8 mouse cellular contexts compared by ENCODE assay signal in the genomic region with DNA sequence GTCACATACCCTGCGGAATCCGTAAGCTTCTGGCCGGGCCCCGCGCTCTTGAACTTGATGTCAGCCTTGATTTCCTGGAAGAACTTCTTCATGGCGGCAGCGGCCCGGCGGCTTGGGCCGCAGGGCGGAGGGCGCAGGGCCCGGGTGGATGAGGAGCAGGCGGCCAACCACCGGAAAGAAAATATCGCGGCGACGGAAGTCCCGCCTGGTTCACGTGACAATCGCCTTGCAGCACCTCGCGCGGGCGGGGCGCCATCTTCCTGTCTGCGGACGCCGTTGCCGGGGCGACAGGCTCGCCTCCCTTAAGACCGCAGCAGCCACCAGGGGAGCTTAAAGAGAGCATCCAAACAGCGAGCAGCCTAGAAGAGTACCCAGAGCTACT. TPM values are rescaled to one million over a fixed set of nuclear protein-coding genes. Genes with fewer than 3 reads are reported as not detected.
DNase-seq lines count a peak whose midpoint lies in the region; ATAC-seq and TF ChIP-seq lines count a peak whose summit lies in the region.

Gene Ubxn6 (minus strand): TSS at position 202 of the 382 bp plus-strand sequence.

- TF ChIP-seq CTCF in midbrain, postnatal 0 days (IDR thresholded peaks at IDR 0.05): peak; percentile 71

- peaks cover 15% of the 10 kb centered on the region for H3K4me1 ChIP-seq in embryonic facial prominence, embryonic 14.5 days (ENCODE audit: control insufficient read depth, insufficient read depth, low read length)
- H3K4me1 ChIP-seq in limb, embryonic 14.5 days (ENCODE audit: control insufficient read depth, insufficient read depth, low read length): peaks cover 12% of the 10 kb centered on the region; the same call in 1 of the 2 replicates
- H3K4me1 ChIP-seq in midbrain, postnatal 0 days (ENCODE audit: insufficient read depth, low read length): peaks cover 10% of the 10 kb centered on the region; the same call in 1 of the 2 replicates

- H3K27me3 ChIP-seq in embryonic facial prominence, embryonic 14.5 days (replicated peaks; ENCODE audit: control insufficient read depth, insufficient read depth, low read length): no peaks in the 10 kb centered on the region
- H3K27me3 ChIP-seq in limb, embryonic 14.5 days (ENCODE audit: control insufficient read depth, insufficient read depth, low read length): no peaks in the 10 kb centered on the region
- no peaks in the 10 kb centered on the region for H3K27me3 ChIP-seq in midbrain, postnatal 0 days (ENCODE audit: insufficient read depth, low read length)

- TF ChIP-seq POLR2A in limb, embryonic 14.5 days (IDR thresholded peaks at IDR 0.05; ENCODE audit: borderline replicate concordance, extremely low read depth, insufficient read depth, insufficient read length): peak; percentile 64; the same call in 1 of the 2 replicates

- peak within 1 kb of the TSS; percentile 83 for H3K9ac ChIP-seq in embryonic facial prominence, embryonic 14.5 days (ENCODE audit: low read depth, low read length)
- H3K9ac ChIP-seq in limb, embryonic 14.5 days (ENCODE audit: low read depth, low read length, severe bottlenecking): peak within 1 kb of the TSS; percentile 78
- peak within 1 kb of the TSS; percentile 94 for H3K9ac ChIP-seq in midbrain, postnatal 0 days (replicated peaks; ENCODE audit: low read length, poor library complexity, severe bottlenecking)

- peak within 1 kb of the TSS; percentile 71 for H3K4me3 ChIP-seq in embryonic facial prominence, embryonic 14.5 days (ENCODE audit: low read depth, low read length)
- peak within 1 kb of the TSS; percentile 80 for H3K4me3 ChIP-seq in limb, embryonic 14.5 days (replicated peaks; ENCODE audit: low read length)
- peak within 1 kb of the TSS; percentile 79 for H3K4me3 ChIP-seq in midbrain, postnatal 0 days (ENCODE audit: low read depth, low read length)

- peak; percentile 66 for ATAC-seq in embryonic facial prominence, embryonic 14.5 days (ENCODE audit: low read depth)
- peak; percentile 17 for ATAC-seq in limb, embryonic 14.5 days (ENCODE audit: low FRiP score, low read depth)
- ATAC-seq in midbrain, postnatal 0 days (ENCODE audit: low FRiP score): peak; percentile 68

- peaks cover 37% of the 10 kb centered on the region for H3K36me3 ChIP-seq in embryonic facial prominence, embryonic 14.5 days (ENCODE audit: control insufficient read depth, insufficient read depth, low read length)
- peaks cover 34% of the 10 kb centered on the region for H3K36me3 ChIP-seq in limb, embryonic 14.5 days (ENCODE audit: control insufficient read depth, insufficient read depth, low read length)
- peaks cover 26% of the 10 kb centered on the region for H3K36me3 ChIP-seq in midbrain, postnatal 0 days (ENCODE audit: insufficient read depth, low read length)

- peak; percentile 98 for DNase-seq in 3T3-L1 (ENCODE audit: low read depth, low spot score)
- peak; percentile 93 to 96 for DNase-seq in adrenal gland, postnatal 4 days (ENCODE audit: low spot score in 2 of 2)
- DNase-seq in embryonic facial prominence, embryonic 14.5 days (ENCODE audit: low spot score): peak; percentile 98
- peak; percentile 96 for DNase-seq in heart, adult 8-10 months (ENCODE audit: low spot score)
- peak; percentile 98 for DNase-seq in kidney, adult 9 months
- peak; percentile 97 for DNase-seq in limb, embryonic 14.5 days (ENCODE audit: low spot score)
- DNase-seq in midbrain, postnatal 0 days (ENCODE audit: low spot score): peak; percentile 98
- peak; percentile 88 to 93 for DNase-seq in spleen, postnatal 14 days (ENCODE audit: low spot score in 2 of 2)

- no peaks in the 10 kb centered on the region for H3K9me3 ChIP-seq in embryonic facial prominence, embryonic 14.5 days (ENCODE audit: control insufficient read depth, low read length)
- no peaks in the 10 kb centered on the region for H3K9me3 ChIP-seq in limb, embryonic 14.5 days (ENCODE audit: control insufficient read depth, low read length)
- no peaks in the 10 kb centered on the region for H3K9me3 ChIP-seq in midbrain, postnatal 0 days (ENCODE audit: low read length)

- H3K27ac ChIP-seq in embryonic facial prominence, embryonic 14.5 days (replicated peaks; ENCODE audit: low read depth, low read length): peak within 1 kb of the TSS; percentile 94
- peak within 1 kb of the TSS; percentile 92 for H3K27ac ChIP-seq in limb, embryonic 14.5 days (replicated peaks; ENCODE audit: low read depth, low read length)
- peak within 1 kb of the TSS; percentile 86 for H3K27ac ChIP-seq in midbrain, postnatal 0 days (ENCODE audit: low read depth, low read length)

- H3K4me2 ChIP-seq in embryonic facial prominence, embryonic 14.5 days (ENCODE audit: low read depth, low read length): peak within 1 kb of the TSS; percentile 55
- peak within 1 kb of the TSS; percentile 66 for H3K4me2 ChIP-seq in limb, embryonic 14.5 days (replicated peaks; ENCODE audit: low read depth, low read length, severe bottlenecking)
- peak within 1 kb of the TSS; percentile 91 for H3K4me2 ChIP-seq in midbrain, postnatal 0 days (ENCODE audit: low read depth, low read length, poor library complexity, severe bottlenecking)

- under 1% methylated on average over 30 of the region's 35 CpGs for WGBS in embryonic facial prominence, embryonic 14.5 days
- WGBS in limb, embryonic 14.5 days: 0% methylated on average over 35 of the region's 35 CpGs
- under 1% methylated on average over 34 of the region's 35 CpGs for WGBS in midbrain, postnatal 0 days

RNA-seq across cellular contexts. Expression of gene Ubxn6, which starts in this region (rescaled TPM):
- total RNA-seq in adrenal gland, postnatal 4 days (2021): 10 to 100 TPM; 74.6 to 76.8 TPM
- polyA plus RNA-seq in embryonic facial prominence, embryonic 14.5 days (2014; fragmentation: Nextera tagmentation; extraction: Ambion mirVana): 32.7 and 39.8 TPM in 2 replicates
- 10 to 100 TPM; 50.4 to 64.4 (median 55.4) TPM for total RNA-seq in heart, adult 8-10 months (2022)
- 61.9 and 82.9 TPM in 2 replicates for polyA plus RNA-seq in limb, embryonic 14.5 days (2012; rRNA removed)
- polyA plus RNA-seq in limb, embryonic 14.5 days (2014; fragmentation: Nextera tagmentation; extraction: Ambion mirVana): 36.4 and 43.1 TPM in 2 replicates
- 76.9 and 123 TPM in 2 replicates for total RNA-seq in midbrain, postnatal 0 days (2014; rRNA removed)
- 84.8 and 89.9 TPM in 2 replicates for polyA plus RNA-seq in midbrain, postnatal 0 days (2015; fragmentation: Nextera tagmentation; extraction: Ambion mirVana)

Comparison
In these comparisons a context has a peak if more than half of its experiments do, and no peak if none do; other contexts are left out.
1. Peak in every context shown above with its lines: DNase-seq, ATAC-seq, H3K4me3 ChIP-seq and H3K27ac ChIP-seq.
2. ATAC-seq: peak in every context shown above with its lines; median percentile 68 in midbrain, postnatal 0 days; 66 in embryonic facial prominence, embryonic 14.5 days; 17 in limb, embryonic 14.5 days.